Comparison of ENCODE assay signal across 11 mouse cellular contexts in the genomic region with DNA sequence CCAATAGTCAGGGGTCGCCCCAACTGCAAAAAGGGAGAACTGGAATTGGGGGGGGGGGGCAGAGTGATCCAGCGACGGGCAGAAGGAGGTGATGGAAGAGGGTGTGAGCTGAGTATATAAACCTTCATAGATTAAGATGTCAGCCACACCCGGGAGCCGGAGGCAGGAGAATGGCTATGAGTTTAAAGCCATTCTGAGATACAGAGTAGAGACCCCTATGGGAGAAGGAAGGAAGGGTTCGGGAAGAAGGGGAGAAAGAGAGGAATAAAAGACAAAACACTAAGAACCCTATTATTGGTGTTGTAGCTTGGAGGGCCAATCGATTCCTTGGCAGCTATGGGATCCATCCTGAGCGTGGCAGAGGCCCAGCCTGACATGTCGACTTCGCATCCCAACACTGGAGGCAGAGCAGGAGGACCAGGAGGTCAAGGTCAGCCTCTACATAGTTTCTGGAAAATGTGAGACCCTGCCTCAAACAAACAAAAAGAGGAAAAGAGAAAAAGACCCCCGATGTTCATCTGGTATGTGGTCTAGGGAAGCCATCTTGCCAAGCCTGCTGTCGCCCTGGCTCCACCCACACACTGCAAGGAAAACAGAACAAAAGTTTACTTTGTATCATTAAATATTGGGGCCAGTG. TPM values are rescaled to one million over a fixed set of nuclear protein-coding genes. Genes with fewer than 3 reads are reported as not detected.
DNase-seq lines count a peak whose midpoint lies in the region; ATAC-seq lines count a peak whose summit lies in the region.
"Had no signal": no experiment of that assay in that cellular context is flagged by ENCODE, and none has a peak within 500 bp of the region (broad histone marks: within the 10 kb centered on the region; RNA-seq: fewer than 3 reads in every experiment).

A gene (minus strand): TSS at position 24 of the 637 bp plus-strand sequence.

- peaks cover 8% of the 10 kb centered on the region for H3K4me1 ChIP-seq in liver, embryonic 11.5 days (replicated peaks; ENCODE audit: control insufficient read depth, insufficient read depth, low read length)
- H3K4me1 ChIP-seq in forebrain, embryonic 14.5 days (ENCODE audit: control insufficient read depth, insufficient read depth, low read length) = 0 out of 2 replicates have a peak, but pooled peaks cover 8% of the 10 kb centered on the region
- 0 out of 2 replicates have a peak, but pooled peaks cover 6% of the 10 kb centered on the region for H3K4me1 ChIP-seq in neural tube, embryonic 14.5 days (ENCODE audit: control insufficient read depth, insufficient read depth, low read length)

- H3K27ac ChIP-seq in liver, embryonic 11.5 days (ENCODE audit: low read depth, low read length) = no peak within 1 kb of the TSS
- H3K27ac ChIP-seq in forebrain, embryonic 14.5 days (ENCODE audit: low read depth, low read length) = no peak within 1 kb of the TSS
- H3K27ac ChIP-seq in neural tube, embryonic 14.5 days (ENCODE audit: low read depth, low read length) = peak within 1 kb of the TSS; percentile 34; the same call in 1 of the 2 replicates

- peak within 1 kb of the TSS; percentile 60 for H3K4me2 ChIP-seq in liver, embryonic 11.5 days
- peak within 1 kb of the TSS; percentile 72 for H3K4me2 ChIP-seq in forebrain, embryonic 14.5 days (ENCODE audit: low read length)
- peak within 1 kb of the TSS; percentile 71 for H3K4me2 ChIP-seq in neural tube, embryonic 14.5 days (ENCODE audit: low read depth, low read length)

- H3K9me3 ChIP-seq in liver, embryonic 11.5 days (ENCODE audit: control insufficient read depth, low read length) = no peaks in the 10 kb centered on the region
- no peaks in the 10 kb centered on the region for H3K9me3 ChIP-seq in forebrain, embryonic 14.5 days (replicated peaks; ENCODE audit: control insufficient read depth, low read length)
- no peaks in the 10 kb centered on the region for H3K9me3 ChIP-seq in neural tube, embryonic 14.5 days (ENCODE audit: control insufficient read depth, low read length)

- ATAC-seq in liver, embryonic 11.5 days (replicated peaks; ENCODE audit: low FRiP score) = no peak
- no peak; the same call in 1 of the 2 replicates for ATAC-seq in forebrain, embryonic 14.5 days
- ATAC-seq in neural tube, embryonic 14.5 days (ENCODE audit: low read depth) = peak; percentile 12; the same call in 1 of the 2 replicates
- ATAC-seq: activated CD4-positive, CD25-positive, alpha-beta regulatory T cell, adult 4 months had no signal

- H3K4me3 ChIP-seq in liver, embryonic 11.5 days (ENCODE audit: low read depth, low read length) = peak within 1 kb of the TSS; percentile 31; the same call in 1 of the 2 replicates
- H3K4me3 ChIP-seq in forebrain, embryonic 14.5 days (ENCODE audit: low read depth, low read length) = peak within 1 kb of the TSS; percentile 44
- peak within 1 kb of the TSS; percentile 48 for H3K4me3 ChIP-seq in neural tube, embryonic 14.5 days (ENCODE audit: low read depth, low read length)

- no peak for DNase-seq in liver, embryonic 11.5 days (ENCODE audit: low spot score)
- no peak for DNase-seq in liver
- DNase-seq in forebrain, embryonic 14.5 days (ENCODE audit: low spot score) = no peak
- no peak for DNase-seq in left cerebral cortex, adult 8-10 months (ENCODE audit: low spot score in 2 of 2)
- DNase-seq in ovary, postnatal 10 days (ENCODE audit: low spot score) = no peak
- no peak for DNase-seq in B cell, adult 2 months
- DNase-seq in cerebellum, adult 8-10 months = no peak
- DNase-seq: right cerebral cortex, postnatal 25 days had no signal

- peaks cover under 1% of the 10 kb centered on the region; the same call in 1 of the 2 replicates for H3K36me3 ChIP-seq in liver, embryonic 11.5 days (ENCODE audit: control insufficient read depth, insufficient read depth, low read length)
- peaks cover 12% of the 10 kb centered on the region for H3K36me3 ChIP-seq in forebrain, embryonic 14.5 days (ENCODE audit: control insufficient read depth, insufficient read depth, low read length)
- peaks cover 9% of the 10 kb centered on the region for H3K36me3 ChIP-seq in neural tube, embryonic 14.5 days (ENCODE audit: control insufficient read depth, insufficient read depth, low read length)

- peaks cover 50% of the 10 kb centered on the region for H3K27me3 ChIP-seq in liver, embryonic 11.5 days (replicated peaks; ENCODE audit: control insufficient read depth, insufficient read depth, low read length)
- no peaks in the 10 kb centered on the region; the same call in 1 of the 2 replicates for H3K27me3 ChIP-seq in forebrain, embryonic 14.5 days (replicated peaks; ENCODE audit: control insufficient read depth, insufficient read depth, low read length)
- H3K27me3 ChIP-seq in neural tube, embryonic 14.5 days (ENCODE audit: control insufficient read depth, insufficient read depth, low read length) = peaks cover 3% of the 10 kb centered on the region; the same call in 1 of the 2 replicates

- H3K9ac ChIP-seq in liver, embryonic 11.5 days (ENCODE audit: low read depth, low read length) = no peak within 1 kb of the TSS
- H3K9ac ChIP-seq in forebrain, embryonic 14.5 days (ENCODE audit: low read length) = peak within 1 kb of the TSS; percentile 67
- H3K9ac ChIP-seq in neural tube, embryonic 14.5 days (replicated peaks; ENCODE audit: low read depth, low read length) = peak within 1 kb of the TSS; percentile 77

- 55% methylated on average over 12 of the region's 12 CpGs for WGBS in liver, embryonic 11.5 days
- WGBS in forebrain, embryonic 14.5 days = 43% methylated on average over 12 of the region's 12 CpGs
- WGBS in neural tube, embryonic 14.5 days = 41% methylated on average over 12 of the region's 12 CpGs

RNA-seq across cellular contexts. Expression of the gene that starts here (rescaled TPM):
- polyA plus RNA-seq in liver, embryonic 11.5 days (2014; fragmentation: Nextera tagmentation; extraction: Ambion mirVana) = 0.45 TPM in 1 of 2 replicates, not detected in the other
- polyA plus RNA-seq in forebrain, embryonic 14.5 days (2014; fragmentation: Nextera tagmentation; extraction: Ambion mirVana) = 19.0 and 21.0 TPM in 2 replicates
- 100 to 1,000 TPM; 115 to 131 (median 118) TPM for total RNA-seq in left cerebral cortex, adult 8-10 months (2022)
- 24.0 and 28.8 TPM in 2 replicates for polyA plus RNA-seq in neural tube, embryonic 14.5 days (2014; fragmentation: Nextera tagmentation; extraction: Ambion mirVana)
- polyA plus RNA-seq: gonadal fat pad, adult 2 months had no signal

Comparison
In these comparisons a context has a peak if more than half of its experiments do, and no peak if none do; other contexts are left out.
1. RNA of the gene that starts here (polyA plus RNA-seq): 24.0 to 28.8 TPM in neural tube, embryonic 14.5 days and 19.0 to 21.0 TPM in forebrain, embryonic 14.5 days; 0.45 TPM in liver, embryonic 11.5 days; every median in the first group is over 10 times any median in the second.
2. Peak in every context shown above with its lines, with median percentiles within 50 percentile points of each other: H3K4me2 ChIP-seq and H3K4me3 ChIP-seq.